Mouse (Mus musculus): Measurements from ENCODE around the gene Gabrr3.
"Not testable (repeated sequence)": the region's sequence is repeated elsewhere in the genome, so short reads cannot be mapped to it uniquely, and the experiment has no call there.

The Gabrr3 gene

GRCm38 (mm10) chr16:59407032-59407431 lies at the start of gene Gabrr3:
TSS of gene Gabrr3 (plus strand) at chr16:59407332.
- no peak for DNase-seq (ENCODE audit: low spot score in 2 of 2)

- no peak for DNase-seq (ENCODE audit: low spot score in 2 of 2)
Measured at GRCm38 (mm10) chr16:59363893-59364292, 43.2 kb upstream of the Gabrr3 start, which contains the start of gene Olfr209. TSS of gene Olfr209 (minus strand) at chr16:59363993.

- peak; percentile 66 to 87 for DNase-seq (ENCODE audit: low spot score in 2 of 2)
Measured at GRCm38 (mm10) chr16:59393300-59393699, 13.8 kb upstream of the Gabrr3 start.

- no peak for DNase-seq (ENCODE audit: low spot score in 2 of 2)
Measured at GRCm38 (mm10) chr16:59401102-59401501, 6.0 kb upstream of the Gabrr3 start.

- no peak for DNase-seq (ENCODE audit: low spot score in 2 of 2)
Measured at GRCm38 (mm10) chr16:59401985-59402384, 5.1 kb upstream of the Gabrr3 start.

GRCm38 (mm10) chr16:59403684-59404083 lies 3.4 kb upstream of the Gabrr3 start:
- peak in 1 of 2 experiments; percentile 53 for DNase-seq (ENCODE audit: low spot score in 2 of 2)

- DNase-seq (ENCODE audit: low spot score in 2 of 2) = no peak
Measured at GRCm38 (mm10) chr16:59404798-59405197, 2.3 kb upstream of the Gabrr3 start.

- DNase-seq (ENCODE audit: low spot score in 2 of 2) = no peak
Measured at GRCm38 (mm10) chr16:59409341-59409748, 2.2 kb downstream of the Gabrr3 start.

GRCm38 (mm10) chr16:59409800-59410199 lies 2.7 kb downstream of the Gabrr3 start:
- DNase-seq (ENCODE audit: low spot score in 2 of 2) = no peak

GRCm38 (mm10) chr16:59413475-59413874 lies 6.3 kb downstream of the Gabrr3 start:
- DNase-seq (ENCODE audit: low spot score in 2 of 2) = no peak

- DNase-seq (ENCODE audit: low spot score in 2 of 2) = no peak
Measured at GRCm38 (mm10) chr16:59420237-59420866, 13.2 kb downstream of the Gabrr3 start.

- peak; percentile 70 to 81 for DNase-seq (ENCODE audit: low spot score in 2 of 2)
Measured at GRCm38 (mm10) chr16:59420867-59421251, 13.7 kb downstream of the Gabrr3 start.

- DNase-seq (ENCODE audit: low spot score in 2 of 2) = no peak
Measured at GRCm38 (mm10) chr16:59421571-59422345, 14.6 kb downstream of the Gabrr3 start.

GRCm38 (mm10) chr16:59427960-59428359 lies 20.8 kb downstream of the Gabrr3 start:
- DNase-seq (ENCODE audit: low spot score in 2 of 2) = no peak

GRCm38 (mm10) chr16:59433181-59433580 lies 26.0 kb downstream of the Gabrr3 start:
- DNase-seq (ENCODE audit: low spot score in 2 of 2) = no peak

- DNase-seq (ENCODE audit: low spot score in 2 of 2) = no peak
Measured at GRCm38 (mm10) chr16:59444880-59445559, 37.9 kb downstream of the Gabrr3 start.

- no peak for DNase-seq (ENCODE audit: low spot score in 2 of 2)
Measured at GRCm38 (mm10) chr16:59448181-59448580, 41.0 kb downstream of the Gabrr3 start.

- DNase-seq (ENCODE audit: low spot score in 2 of 2) = no peak
Measured at GRCm38 (mm10) chr16:59449092-59449491, 42.0 kb downstream of the Gabrr3 start.

- DNase-seq (ENCODE audit: low spot score in 2 of 2) = no peak
Measured at GRCm38 (mm10) chr16:59451813-59452212, 44.7 kb downstream of the Gabrr3 start.

- DNase-seq (ENCODE audit: low spot score in 2 of 2) = not testable (repeated sequence)
Measured at GRCm38 (mm10) chr16:59459259-59459861, 52.2 kb downstream of the Gabrr3 start.

GRCm38 (mm10) chr16:59463567-59463966 lies 56.4 kb downstream of the Gabrr3 start:
- no peak for DNase-seq (ENCODE audit: low spot score in 2 of 2)

- DNase-seq (ENCODE audit: low spot score in 2 of 2) = no peak
Measured at GRCm38 (mm10) chr16:59463973-59464372, 56.8 kb downstream of the Gabrr3 start.

All from frontal cortex, postnatal 36 days (tissue).